Mouse (Mus musculus): ENCODE data around the gene Hyls1.

GRCm38 (mm10) chr9:35533266-35533665, 36.9 kb downstream of the Hyls1 start:
- no peak for TF ChIP-seq CTCF (IDR thresholded peaks at IDR 0.05; ENCODE audit: control insufficient read depth, insufficient read depth, low read length)
- TF ChIP-seq POLR2A (IDR thresholded peaks at IDR 0.05; ENCODE audit: borderline replicate concordance, control insufficient read depth, low read depth, low read length), result no peak
